Comparison of ENCODE assay signal across 10 mouse cellular contexts in genomic region chr2:157074186-157074724, GRCm38 (mm10). TPM values are rescaled to one million over a fixed set of nuclear protein-coding genes. Genes with fewer than 3 reads are reported as not detected.
DNase-seq lines count a peak whose midpoint lies in the region; ATAC-seq and TF ChIP-seq lines count a peak whose summit lies in the region.
"Had no signal": no experiment of that assay in that cellular context is flagged by ENCODE, and none has a peak within 500 bp of the region (broad histone marks: within the 10 kb centered on the region; RNA-seq: fewer than 3 reads in every experiment).

No protein-coding gene starts in this region.

- H3K27ac ChIP-seq in layer of hippocampus, adult 2 months, result peak overlapping the region; percentile 36; the same call in 1 of the 2 replicates
- no peak overlapping the region for H3K27ac ChIP-seq in forebrain, postnatal 0 days (ENCODE audit: low read depth, low read length)
- H3K27ac ChIP-seq in midbrain, embryonic 15.5 days, result peak overlapping the region; percentile 2; the same call in 1 of the 2 replicates

- 44% methylated on average over 9 of the region's 9 CpGs for WGBS in forebrain, postnatal 0 days
- WGBS in midbrain, embryonic 15.5 days, result 57% methylated on average over 9 of the region's 9 CpGs

- H3K9me3 ChIP-seq in forebrain, postnatal 0 days (ENCODE audit: low read length), result no peaks in the 10 kb centered on the region
- no peaks in the 10 kb centered on the region for H3K9me3 ChIP-seq in midbrain, embryonic 15.5 days

- H3K36me3 ChIP-seq in forebrain, postnatal 0 days (ENCODE audit: insufficient read depth), result peaks cover 20% of the 10 kb centered on the region
- no peaks in the 10 kb centered on the region for H3K36me3 ChIP-seq in midbrain, embryonic 15.5 days (replicated peaks)

- no peak for TF ChIP-seq CTCF in layer of hippocampus, adult 2 months (conservative IDR thresholded peaks at IDR 0.05)
- no peak for TF ChIP-seq CTCF in forebrain, postnatal 0 days (IDR thresholded peaks at IDR 0.05; ENCODE audit: low read depth)

- DNase-seq in layer of hippocampus, adult 2 months (ENCODE audit: low spot score in 2 of 2), result no peak
- no peak for DNase-seq in layer of hippocampus, adult 9-11 months
- DNase-seq in forebrain, postnatal 0 days, result no peak
- no peak for DNase-seq in layer of hippocampus, adult 9-10 months (ENCODE audit: low spot score)
- DNase-seq in spleen, adult 12 weeks (ENCODE audit: low spot score), result no peak
- DNase-seq in left cerebral cortex, adult 9 months (ENCODE audit: low spot score in 2 of 2), result no peak

- H3K9ac ChIP-seq in forebrain, postnatal 0 days, result peak overlapping the region; percentile 31; the same call in 1 of the 2 replicates
- H3K9ac ChIP-seq in midbrain, embryonic 15.5 days, result no peak overlapping the region

- no peaks in the 10 kb centered on the region for H3K27me3 ChIP-seq in forebrain, postnatal 0 days (ENCODE audit: insufficient read depth, low read length)
- no peaks in the 10 kb centered on the region for H3K27me3 ChIP-seq in midbrain, embryonic 15.5 days (replicated peaks)

- peak overlapping the region; percentile 94 for H3K4me2 ChIP-seq in forebrain, postnatal 0 days (ENCODE audit: low read depth)
- H3K4me2 ChIP-seq in midbrain, embryonic 15.5 days, result peak overlapping the region; percentile 98

- H3K4me1 ChIP-seq in forebrain, postnatal 0 days (ENCODE audit: insufficient read depth), result peaks cover 62% of the 10 kb centered on the region
- H3K4me1 ChIP-seq in midbrain, embryonic 15.5 days, result peaks cover 81% of the 10 kb centered on the region

- ATAC-seq in cerebellum, adult (ENCODE audit: insufficient number of reproducible peaks, low FRiP score, low TSS enrichment), result 0 out of 2 replicates have a peak, but pooled peaks have one; percentile 0
- no peak for ATAC-seq in forebrain, postnatal 0 days
- ATAC-seq in midbrain, embryonic 15.5 days (replicated peaks), result no peak

- peak overlapping the region; percentile 26; the same call in 1 of the 2 replicates for H3K4me3 ChIP-seq in layer of hippocampus, adult 2 months
- no peak overlapping the region; the same call in 1 of the 2 replicates for H3K4me3 ChIP-seq in forebrain, postnatal 0 days (ENCODE audit: low read depth, low read length)
- no peak overlapping the region for H3K4me3 ChIP-seq in midbrain, embryonic 15.5 days

RNA-seq across cellular contexts. Expression of gene Soga1, which starts 4.8 kb away (rescaled TPM):
- 10 to 100 TPM; 31.4 to 36.3 TPM for total RNA-seq in layer of hippocampus, adult 2 months (2021)
- total RNA-seq in forebrain, postnatal 0 days (2014; rRNA removed), result 80.5 and 93.7 TPM in 2 replicates
- polyA plus RNA-seq in forebrain, postnatal 0 days (2015; fragmentation: Nextera tagmentation; extraction: Ambion mirVana), result 3.1 and 3.9 TPM in 2 replicates
- 6.8 and 7.1 TPM in 2 replicates for polyA plus RNA-seq in midbrain, embryonic 15.5 days (2015; fragmentation: Nextera tagmentation; extraction: Ambion mirVana)

RNA-seq across cellular contexts. Expression of gene Tldc2, which starts 12.6 kb away (rescaled TPM):
- total RNA-seq in layer of hippocampus, adult 2 months (2021), result not detected
- total RNA-seq in forebrain, postnatal 0 days (2014; rRNA removed), result not detected in 2 replicates
- polyA plus RNA-seq in forebrain, postnatal 0 days (2015; fragmentation: Nextera tagmentation; extraction: Ambion mirVana), result not detected in 2 replicates
- not detected in 2 replicates for polyA plus RNA-seq in midbrain, embryonic 15.5 days (2015; fragmentation: Nextera tagmentation; extraction: Ambion mirVana)
- total RNA-seq: layer of hippocampus, postnatal 10 days had no signal
- polyA plus RNA-seq: spleen, adult 2 months had no signal
